Comparison of ENCODE assay signal across 29 mouse cellular contexts in the genomic region with DNA sequence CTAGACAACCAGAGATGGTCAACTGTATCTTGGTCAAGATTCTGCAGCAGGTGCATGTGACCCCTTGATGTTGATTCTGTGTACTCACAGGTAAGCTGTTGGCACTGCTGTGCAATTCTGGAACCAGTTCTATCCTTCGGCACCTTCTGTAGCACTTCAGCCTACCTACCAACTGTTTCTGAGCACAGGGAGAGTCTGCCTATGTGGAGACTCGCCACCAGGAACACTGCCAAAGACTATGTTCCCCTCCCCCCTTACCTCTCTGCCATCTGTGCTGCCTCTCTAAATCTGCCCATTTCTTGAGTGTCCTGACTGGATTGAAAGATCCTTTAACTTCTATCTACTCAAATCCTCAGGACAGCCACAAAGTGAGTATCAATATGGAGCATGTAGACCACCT. TPM values are rescaled to one million over a fixed set of nuclear protein-coding genes. Genes with fewer than 3 reads are reported as not detected.
DNase-seq lines count a peak whose midpoint lies in the region; TF ChIP-seq lines count a peak whose summit lies in the region.
"Had no signal": no experiment of that assay in that cellular context is flagged by ENCODE, and none has a peak within 500 bp of the region (broad histone marks: within the 10 kb centered on the region; RNA-seq: fewer than 3 reads in every experiment).

No protein-coding gene starts in this region.

- 0 out of 2 replicates have a peak overlapping the region, but pooled peaks have one; percentile 4 for H3K27ac ChIP-seq in olfactory bulb, adult 2 months (ENCODE audit: insufficient read depth, low read depth, low read length)
- H3K27ac ChIP-seq: hindbrain, embryonic 10.5 days; liver, embryonic 15.5 days; midbrain, embryonic 13.5 days; neural tube, embryonic 13.5 days had no signal

- no peak overlapping the region for H3K4me3 ChIP-seq in olfactory bulb, adult 2 months (ENCODE audit: insufficient read depth, low read depth, low read length)
- H3K4me3 ChIP-seq: erythroblast, embryonic 14.5 days; hindbrain, embryonic 10.5 days; liver, embryonic 15.5 days; midbrain, embryonic 13.5 days; neural tube, embryonic 13.5 days had no signal

- TF ChIP-seq POLR2A in olfactory bulb, adult 2 months (IDR thresholded peaks at IDR 0.05; ENCODE audit: insufficient read depth, low read depth, low read length): no peak

- TF ChIP-seq CTCF in olfactory bulb, adult 2 months (IDR thresholded peaks at IDR 0.05; ENCODE audit: insufficient read depth, low read depth, low read length): no peak

- WGBS in olfactory bulb, adult 2 months: 86% methylated on average over 2 of the region's 2 CpGs

- peak; percentile 55 to 56 for DNase-seq in left cerebral cortex, adult 18-20 months (ENCODE audit: low spot score in 2 of 2)
- DNase-seq in left cerebral cortex, postnatal 10 days (ENCODE audit: extremely low spot score in 1 of 2, low spot score in 2 of 2): no peak
- DNase-seq in cerebellum, adult 11-12 months: peak; percentile 86
- DNase-seq in cerebellum, adult 9-10 months: peak; percentile 91
- DNase-seq in lung, postnatal 25 days (ENCODE audit: low spot score): no peak
- no peak for DNase-seq in B cell, adult 2 months
- DNase-seq: adrenal gland, adult 8-10 months; gastrocnemius, postnatal 25 days; kidney, adult 11 months had no signal

- peaks cover 24% of the 10 kb centered on the region for H3K4me1 ChIP-seq in olfactory bulb, adult 2 months (ENCODE audit: control insufficient read depth, insufficient read depth, low read length)
- H3K4me1 ChIP-seq: liver, embryonic 15.5 days had no signal

- intact Hi-C loops in left cerebral cortex, postnatal 10 days (cut with DNase I): no loop called here

RNA-seq across cellular contexts. Expression of a gene that starts 28.3 kb away (rescaled TPM):
- not detected for total RNA-seq in left cerebral cortex, adult 18-20 months (2021)
- not detected for total RNA-seq in left cerebral cortex, postnatal 10 days (2021)
- polyA plus RNA-seq in olfactory bulb, adult 2 months (2012; ENCODE audit: insufficient read depth, insufficient read length, low replicate concordance, missing spikeins): not detected in 2 replicates
- total RNA-seq: adrenal gland, adult 8-10 months; common myeloid progenitor, adult 5-6 weeks; gastrocnemius, postnatal 25 days; layer of hippocampus, adult 18-20 months; left cerebral cortex, postnatal 14 days; megakaryocyte, adult 5-6 weeks had no signal
- polyA plus RNA-seq: embryonic facial prominence, embryonic 11.5 days; erythroblast, embryonic 14.5 days; forebrain, embryonic 14.5 days; heart, postnatal 0 days; hindbrain, embryonic 10.5 days; kidney, embryonic 16.5 days; limb, embryonic 14.5 days; liver, embryonic 15.5 days; lung, postnatal 0 days; midbrain, embryonic 13.5 days; neural tube, embryonic 13.5 days; Patski; stomach, embryonic 16.5 days; thymus, postnatal 0 days; urinary bladder, adult 2 months had no signal

Comparison
In these comparisons a context has a peak if more than half of its experiments do, and no peak if none do; other contexts are left out.
1. DNase-seq: peak in left cerebral cortex, adult 18-20 months (2 of 2), cerebellum, adult 11-12 months (single experiment) and cerebellum, adult 9-10 months (single experiment); none in left cerebral cortex, postnatal 10 days (0 of 2), lung, postnatal 25 days (single experiment) and B cell, adult 2 months (0 of 2).